Mouse (Mus musculus): ENCODE results near the gene 2210016L21Rik. TPM values are rescaled to one million over a fixed set of nuclear protein-coding genes. Genes with fewer than 3 reads are reported as not detected.

Gene 2210016L21Rik
- 61.8 and 69.0 TPM in 2 replicates for polyA plus RNA-seq (2015; fragmentation: Nextera tagmentation; extraction: Ambion mirVana)

DNA sequence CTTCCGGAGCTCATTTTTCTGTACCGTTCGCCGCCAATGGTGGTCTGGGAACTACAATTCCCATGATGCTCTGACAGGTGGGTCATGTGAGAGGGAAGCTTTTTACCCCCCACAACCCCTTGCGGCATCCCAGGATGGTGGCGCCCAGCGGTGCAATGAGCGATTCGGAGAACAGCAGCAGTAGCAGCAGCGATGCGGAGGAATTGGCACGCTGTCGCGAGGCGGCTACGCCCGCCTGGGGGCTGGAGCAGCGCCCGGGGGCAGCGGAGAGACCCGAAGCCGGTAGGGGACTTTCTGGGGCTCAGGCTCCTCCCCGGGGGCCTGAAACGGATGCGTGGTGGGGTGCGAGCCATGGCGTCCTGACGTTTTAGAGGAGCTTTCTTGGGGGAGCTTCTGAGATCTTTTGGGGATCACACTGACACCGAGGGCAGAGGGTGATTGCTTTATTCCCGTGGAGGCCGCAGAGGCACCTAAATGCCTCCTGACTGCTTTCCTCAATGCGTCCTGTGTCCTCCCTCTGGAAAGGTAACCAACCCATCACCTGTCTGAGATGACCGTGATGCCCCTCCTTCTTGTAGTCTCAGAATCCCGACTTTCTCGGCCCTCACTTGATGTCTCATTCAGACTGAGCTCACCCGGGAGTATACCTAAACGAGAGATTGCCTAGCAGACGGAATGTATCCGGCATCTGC, at the start of gene 2210016L21Rik:
Gene 2210016L21Rik (plus strand): TSS at position 85 of the 692 bp plus-strand sequence.
- WGBS = under 1% methylated on average over 39 of the region's 39 CpGs

DNA sequence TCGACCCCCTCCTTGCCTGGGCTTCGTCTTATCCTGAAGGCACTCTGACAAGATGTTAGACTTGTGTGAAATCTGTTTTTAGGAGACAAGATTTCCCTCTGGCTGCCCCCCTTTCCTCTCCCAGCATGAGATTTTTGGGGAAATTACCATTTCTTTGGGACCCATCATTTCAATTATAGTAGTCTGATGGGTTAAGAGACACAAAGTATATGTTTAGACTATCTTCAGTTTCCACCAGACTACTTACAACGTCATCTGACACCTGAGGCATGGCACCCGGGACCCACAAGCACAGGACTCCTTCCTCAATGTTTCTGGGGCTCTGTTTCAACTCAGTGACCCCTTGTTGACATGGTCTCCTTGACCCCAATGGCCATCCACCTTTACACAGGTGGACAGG, 46.4 kb upstream of the 2210016L21Rik start:
- H3K4me3 ChIP-seq (replicated peaks) = no peak overlapping the region
- peaks cover 10% of the 10 kb centered on the region for H3K4me1 ChIP-seq
- no peaks in the 10 kb centered on the region for H3K9me3 ChIP-seq (replicated peaks)
- no peak overlapping the region for H3K27ac ChIP-seq (replicated peaks)
- H3K9ac ChIP-seq = no peak overlapping the region
- 83% methylated on average over 4 of the region's 4 CpGs for WGBS
- no peaks in the 10 kb centered on the region for H3K36me3 ChIP-seq
- H3K4me2 ChIP-seq (replicated peaks) = no peak overlapping the region
- ATAC-seq (ENCODE audit: insufficient number of reproducible peaks, low FRiP score, low TSS enrichment, low read depth) = no peak
- H3K27me3 ChIP-seq = no peaks in the 10 kb centered on the region

More for the DNA sequence above, at the start of gene 2210016L21Rik:
- Histone ChIP-seq H3K9me3 (replicated peaks) (no peaks in the 10 kb centered on the region), H3K27ac (replicated peaks) (peak within 1 kb of the TSS; percentile 86), H3K36me3 (peaks cover 21% of the 10 kb centered on the region), H3K9ac (peak within 1 kb of the TSS; percentile 91), H3K4me3 (replicated peaks) (peak within 1 kb of the TSS; percentile 96), H3K4me1 (peaks cover 5% of the 10 kb centered on the region; the same call in 1 of the 2 replicates), H3K27me3 (no peaks in the 10 kb centered on the region), H3K4me2 (replicated peaks) (peak within 1 kb of the TSS; percentile 77)
- ATAC-seq (ENCODE audit: insufficient number of reproducible peaks, low FRiP score, low TSS enrichment, low read depth) = peak; percentile 89

DNA sequence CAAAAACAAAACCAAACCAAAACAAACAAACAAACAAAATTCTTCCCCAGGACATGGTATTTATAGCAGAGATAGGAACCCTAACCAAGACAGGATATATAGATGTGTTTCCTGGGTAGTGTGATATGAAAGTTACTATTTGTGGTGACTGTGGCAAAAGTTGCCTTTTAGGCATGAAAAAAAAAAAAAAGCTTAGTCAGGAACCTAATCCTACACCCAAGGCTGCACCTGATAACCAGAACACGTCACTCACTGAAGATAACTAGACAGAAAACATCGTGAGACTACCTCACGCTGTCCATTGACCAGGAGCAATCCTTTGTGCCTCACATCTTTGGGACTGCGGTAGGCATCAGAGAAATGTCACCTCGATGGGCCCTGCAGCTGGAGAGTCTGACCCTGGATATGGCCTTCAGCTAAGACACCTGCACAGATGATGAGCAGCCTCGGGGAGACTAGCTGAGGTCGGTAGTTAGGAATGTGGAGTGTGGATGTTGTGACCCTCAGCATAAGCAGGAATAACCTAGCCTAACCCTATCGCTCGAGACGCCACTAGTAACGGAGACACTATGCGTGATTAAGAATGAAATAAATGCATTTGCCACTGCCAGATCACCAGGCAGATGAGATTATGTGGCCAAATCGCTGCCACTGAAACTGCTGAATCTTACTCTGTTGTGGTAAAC, 45.1 kb upstream of the 2210016L21Rik start, which contains the start of gene Oasl2:
Gene Oasl2 (plus strand): TSS at position 249 of the 686 bp plus-strand sequence.
- peak within 1 kb of the TSS; percentile 26 for H3K4me3 ChIP-seq (replicated peaks)
- no peak within 1 kb of the TSS for H3K27ac ChIP-seq (replicated peaks)
- peak within 1 kb of the TSS; percentile 39 for H3K4me2 ChIP-seq (replicated peaks)
- H3K9ac ChIP-seq = 0 out of 2 replicates have a peak within 1 kb of the TSS, but pooled peaks have one; percentile 3
- no peaks in the 10 kb centered on the region for H3K36me3 ChIP-seq
- 45% methylated on average over 13 of the region's 13 CpGs for WGBS
- H3K4me1 ChIP-seq = peaks cover 10% of the 10 kb centered on the region
- H3K9me3 ChIP-seq (replicated peaks) = no peaks in the 10 kb centered on the region
- ATAC-seq (ENCODE audit: insufficient number of reproducible peaks, low FRiP score, low TSS enrichment, low read depth) = no peak
- no peaks in the 10 kb centered on the region for H3K27me3 ChIP-seq

DNA sequence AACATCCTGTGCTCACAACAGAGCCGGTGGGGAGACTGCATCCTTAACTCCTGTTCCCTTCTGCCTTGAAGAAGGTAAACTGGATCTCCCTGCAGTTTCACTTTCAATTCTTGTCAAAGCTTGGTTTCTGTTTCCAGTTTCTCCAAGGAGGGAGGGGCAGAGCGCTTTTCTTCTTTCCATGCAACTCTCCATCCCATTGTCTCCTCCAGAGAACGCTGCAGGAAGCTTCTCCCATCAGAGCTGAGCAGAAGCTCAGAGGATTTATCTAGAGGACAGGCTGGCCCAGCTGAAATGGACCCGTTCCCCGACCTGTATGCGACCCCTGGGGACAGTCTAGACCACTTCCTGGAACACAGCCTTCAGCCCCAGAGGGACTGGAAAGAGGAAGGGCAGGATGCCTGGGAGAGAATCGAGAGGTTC, 44.6 kb upstream of the 2210016L21Rik start:
- Histone ChIP-seq H3K36me3 (no peaks in the 10 kb centered on the region), H3K9ac (0 out of 2 replicates have a peak overlapping the region, but pooled peaks have one; percentile 3), H3K4me3 (replicated peaks) (peak overlapping the region; percentile 26), H3K4me2 (replicated peaks) (peak overlapping the region; percentile 39), H3K27ac (replicated peaks) (no peak overlapping the region), H3K4me1 (peaks cover 10% of the 10 kb centered on the region), H3K9me3 (replicated peaks) (no peaks in the 10 kb centered on the region), H3K27me3 (no peaks in the 10 kb centered on the region)
- ATAC-seq (ENCODE audit: insufficient number of reproducible peaks, low FRiP score, low TSS enrichment, low read depth) = no peak
- 6% methylated on average over 7 of the region's 7 CpGs for WGBS

DNA sequence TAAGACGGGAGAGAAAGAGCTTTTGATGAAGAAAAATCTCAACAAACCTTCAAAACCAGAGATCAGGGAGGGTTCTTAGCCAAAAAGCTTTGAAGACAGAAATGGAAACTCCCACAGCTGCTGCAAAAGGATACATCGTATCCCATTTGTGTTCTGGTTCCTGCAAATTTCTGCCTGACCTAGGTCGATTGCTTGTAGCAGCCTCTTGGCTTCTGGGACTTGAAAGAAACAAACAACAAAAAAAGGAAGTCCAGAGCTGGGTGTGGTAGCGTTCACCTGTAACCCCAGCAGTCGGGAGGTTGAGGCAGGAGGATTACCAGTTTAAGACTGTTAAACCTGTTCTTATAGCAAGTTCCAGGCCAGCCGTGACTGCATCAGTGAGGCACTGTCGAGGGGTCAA, 43.1 kb upstream of the 2210016L21Rik start:
- no peak overlapping the region for H3K9ac ChIP-seq
- 63% methylated on average over 7 of the region's 7 CpGs for WGBS
- no peaks in the 10 kb centered on the region for H3K9me3 ChIP-seq (replicated peaks)
- no peak overlapping the region for H3K27ac ChIP-seq (replicated peaks)
- no peaks in the 10 kb centered on the region for H3K36me3 ChIP-seq
- ATAC-seq (ENCODE audit: insufficient number of reproducible peaks, low FRiP score, low TSS enrichment, low read depth) = no peak
- H3K27me3 ChIP-seq = no peaks in the 10 kb centered on the region
- peaks cover 10% of the 10 kb centered on the region for H3K4me1 ChIP-seq
- H3K4me2 ChIP-seq (replicated peaks) = no peak overlapping the region
- H3K4me3 ChIP-seq (replicated peaks) = no peak overlapping the region

DNA sequence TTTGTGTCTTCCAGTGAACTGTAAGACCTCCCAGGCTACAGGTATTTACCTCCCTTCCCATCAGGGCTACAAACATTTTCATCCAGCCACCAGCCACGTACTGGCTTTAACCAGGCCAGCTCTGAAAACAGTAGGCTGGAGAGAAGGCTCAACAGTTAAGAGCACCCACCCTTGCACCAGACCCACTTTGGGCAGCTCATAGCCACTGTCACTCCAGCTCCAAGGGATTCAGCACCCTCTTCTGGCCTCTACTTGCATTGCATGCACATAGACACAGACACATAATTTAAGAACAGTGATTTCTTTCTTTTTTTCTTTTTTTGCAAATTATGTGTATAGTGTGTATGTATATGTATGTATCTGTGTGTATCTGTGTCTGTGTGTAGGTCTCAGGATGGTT, 39.5 kb upstream of the 2210016L21Rik start:
- Histone ChIP-seq H3K9me3 (replicated peaks) (no peaks in the 10 kb centered on the region), H3K9ac (no peak overlapping the region), H3K36me3 (no peaks in the 10 kb centered on the region), H3K4me3 (replicated peaks) (no peak overlapping the region), H3K27ac (replicated peaks) (no peak overlapping the region), H3K27me3 (no peaks in the 10 kb centered on the region), H3K4me2 (replicated peaks) (no peak overlapping the region), H3K4me1 (peaks cover 3% of the 10 kb centered on the region; the same call in 1 of the 2 replicates)
- no peak for ATAC-seq (ENCODE audit: insufficient number of reproducible peaks, low FRiP score, low TSS enrichment, low read depth)
- WGBS = 35% methylated on average over 1 of the region's 1 CpGs

DNA sequence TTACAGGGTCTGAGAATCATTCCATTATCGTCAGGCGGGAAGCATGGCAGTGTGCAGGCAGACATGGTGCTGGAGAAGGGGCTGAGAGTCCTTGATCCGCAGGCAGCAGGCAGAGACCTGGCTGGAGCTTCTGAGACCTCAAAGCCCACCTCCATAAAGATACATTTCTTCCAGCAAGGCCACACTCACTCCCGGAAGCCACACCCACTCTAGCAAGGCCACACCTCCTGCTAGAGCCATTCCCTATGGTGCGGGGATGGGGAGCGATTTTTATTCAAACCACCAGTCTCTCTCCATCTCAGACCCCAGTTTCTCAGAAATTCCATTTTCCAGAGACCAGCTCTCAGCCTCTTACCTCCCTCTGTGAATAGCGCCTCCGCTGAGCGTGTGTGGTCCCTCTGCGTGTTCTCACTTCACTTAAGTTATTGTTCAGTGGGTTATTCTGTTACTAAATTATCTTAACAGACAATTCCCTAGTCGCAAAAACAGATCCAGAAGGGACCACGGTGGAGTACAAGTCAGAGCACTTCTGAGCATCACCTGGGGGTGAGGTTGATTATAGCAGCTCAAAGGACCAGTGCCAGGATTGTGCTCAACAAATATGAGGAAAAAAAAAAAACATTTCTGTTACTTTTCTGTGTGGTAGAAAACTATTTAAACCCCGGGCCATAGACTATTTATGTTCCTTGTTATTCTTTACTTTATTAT, 33.2 kb upstream of the 2210016L21Rik start:
- Histone ChIP-seq H3K9me3 (replicated peaks) (no peaks in the 10 kb centered on the region), H3K27ac (replicated peaks) (no peak overlapping the region), H3K36me3 (no peaks in the 10 kb centered on the region), H3K4me2 (replicated peaks) (no peak overlapping the region), H3K9ac (no peak overlapping the region), H3K27me3 (no peaks in the 10 kb centered on the region), H3K4me1 (no peaks in the 10 kb centered on the region), H3K4me3 (replicated peaks) (no peak overlapping the region)
- ATAC-seq (ENCODE audit: insufficient number of reproducible peaks, low FRiP score, low TSS enrichment, low read depth) = no peak
- WGBS = 45% methylated on average over 13 of the region's 13 CpGs

DNA sequence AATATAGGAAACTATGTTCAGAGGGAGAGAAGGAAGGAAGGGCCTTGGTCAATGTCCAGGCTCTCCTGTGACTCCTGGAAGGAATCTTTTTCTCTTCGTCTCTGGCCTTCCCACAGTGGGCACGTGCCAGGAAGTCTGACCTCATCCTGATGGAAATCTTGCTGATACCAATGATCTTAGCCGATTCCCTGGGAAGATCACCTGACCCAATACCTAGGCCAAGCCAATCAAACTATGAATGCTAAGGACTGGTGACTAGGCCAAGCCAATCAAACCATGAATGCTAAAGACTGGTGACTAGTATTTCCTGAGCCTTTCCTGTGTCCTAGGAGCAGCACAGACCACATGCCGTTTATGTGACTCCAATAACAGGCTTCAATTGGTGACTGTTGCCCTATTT, 28.3 kb upstream of the 2210016L21Rik start:
- ATAC-seq (ENCODE audit: insufficient number of reproducible peaks, low FRiP score, low TSS enrichment, low read depth) = no peak
- no peak overlapping the region for H3K4me2 ChIP-seq (replicated peaks)
- 61% methylated on average over 4 of the region's 4 CpGs for WGBS
- H3K9me3 ChIP-seq (replicated peaks) = no peaks in the 10 kb centered on the region
- H3K4me1 ChIP-seq = no peaks in the 10 kb centered on the region
- H3K27me3 ChIP-seq = no peaks in the 10 kb centered on the region
- no peaks in the 10 kb centered on the region for H3K36me3 ChIP-seq
- H3K9ac ChIP-seq = no peak overlapping the region
- H3K4me3 ChIP-seq (replicated peaks) = no peak overlapping the region
- no peak overlapping the region for H3K27ac ChIP-seq (replicated peaks)

DNA sequence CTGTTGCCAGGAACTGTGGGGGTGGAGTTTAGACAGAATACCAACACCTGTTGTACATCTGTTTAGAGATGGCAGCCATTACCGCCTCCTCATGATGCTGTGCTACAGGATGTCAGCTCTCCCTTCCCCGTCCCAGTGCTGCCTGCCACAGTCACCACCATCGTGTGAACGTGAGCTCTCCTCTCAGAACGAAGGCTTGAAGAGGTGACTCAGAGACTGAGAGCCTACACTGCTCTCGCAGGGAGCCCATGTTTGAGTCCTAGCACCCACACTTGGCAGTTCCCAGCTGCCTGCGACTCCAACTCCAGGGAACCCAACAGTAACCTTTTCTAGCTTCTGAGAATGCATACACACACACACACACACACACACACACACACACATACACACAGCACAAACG, 27.1 kb upstream of the 2210016L21Rik start:
- Histone ChIP-seq H3K4me3 (replicated peaks) (no peak overlapping the region), H3K9me3 (replicated peaks) (no peaks in the 10 kb centered on the region), H3K36me3 (no peaks in the 10 kb centered on the region), H3K27me3 (no peaks in the 10 kb centered on the region), H3K4me1 (no peaks in the 10 kb centered on the region), H3K9ac (no peak overlapping the region), H3K27ac (replicated peaks) (no peak overlapping the region), H3K4me2 (replicated peaks) (no peak overlapping the region)
- no peak for ATAC-seq (ENCODE audit: insufficient number of reproducible peaks, low FRiP score, low TSS enrichment, low read depth)
- 67% methylated on average over 8 of the region's 8 CpGs for WGBS

DNA sequence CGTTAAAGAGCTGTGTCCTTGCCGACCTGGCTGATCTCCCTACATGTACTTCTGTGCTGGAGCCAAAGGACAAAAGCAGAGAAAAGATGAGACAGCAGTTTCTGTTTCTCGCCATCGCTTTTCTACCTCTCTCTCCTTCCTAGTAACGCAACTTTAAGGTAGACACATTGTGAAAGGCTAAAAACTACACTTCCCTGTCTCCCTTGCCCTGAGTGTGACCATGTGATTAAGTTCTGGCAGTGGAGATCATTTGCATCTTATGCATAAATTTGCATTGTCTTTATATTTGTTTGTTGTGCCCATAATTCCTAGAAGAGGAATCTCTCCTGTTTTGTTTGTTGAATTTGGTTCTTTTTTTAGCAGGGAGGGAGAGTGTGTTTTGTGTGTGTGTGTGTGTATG, 26.1 kb upstream of the 2210016L21Rik start:
- no peak for ATAC-seq (ENCODE audit: insufficient number of reproducible peaks, low FRiP score, low TSS enrichment, low read depth)
- Histone ChIP-seq H3K9me3 (replicated peaks) (no peaks in the 10 kb centered on the region), H3K4me2 (replicated peaks) (no peak overlapping the region), H3K27ac (replicated peaks) (no peak overlapping the region), H3K27me3 (no peaks in the 10 kb centered on the region), H3K36me3 (no peaks in the 10 kb centered on the region), H3K4me1 (no peaks in the 10 kb centered on the region), H3K4me3 (replicated peaks) (no peak overlapping the region), H3K9ac (no peak overlapping the region)
- 71% methylated on average over 5 of the region's 5 CpGs for WGBS

DNA sequence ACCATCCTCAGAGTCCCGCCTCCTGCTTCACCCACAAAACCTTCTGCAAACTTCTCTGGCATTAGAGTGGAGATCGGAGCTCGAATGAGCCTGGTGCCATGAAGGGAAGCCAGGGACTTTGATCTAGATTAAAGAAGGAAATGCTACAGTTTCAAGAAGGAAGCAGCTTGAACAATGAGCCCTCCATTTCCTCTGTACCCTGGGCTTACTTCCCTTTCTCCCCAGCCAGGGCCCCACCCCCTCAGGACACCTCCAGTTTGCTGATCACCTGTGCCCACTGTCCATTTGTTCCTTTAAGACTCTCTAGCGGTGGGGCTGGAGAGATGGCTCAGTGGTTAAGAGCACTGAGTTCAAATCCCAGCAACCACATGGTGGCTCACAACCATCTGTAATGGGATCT, 25.2 kb upstream of the 2210016L21Rik start:
- whole genome bisulfite sequencing = 76% methylated on average over 4 of the region's 4 CpGs
- H3K27ac ChIP-seq (replicated peaks) = no peak overlapping the region

More for the DNA sequence above, 25.2 kb upstream of the 2210016L21Rik start:
- no peaks in the 10 kb centered on the region for H3K27me3 ChIP-seq
- H3K4me2 ChIP-seq (replicated peaks) = no peak overlapping the region
- no peak overlapping the region for H3K9ac ChIP-seq
- H3K4me1 ChIP-seq = no peaks in the 10 kb centered on the region
- H3K9me3 ChIP-seq (replicated peaks) = no peaks in the 10 kb centered on the region
- no peaks in the 10 kb centered on the region for H3K36me3 ChIP-seq
- H3K4me3 ChIP-seq (replicated peaks) = no peak overlapping the region
- no peak for ATAC-seq (ENCODE audit: insufficient number of reproducible peaks, low FRiP score, low TSS enrichment, low read depth)

Measured in embryonic facial prominence, embryonic 15.5 days (tissue).